Mouse (Mus musculus) splenic B cell, adult 2 months (primary cell): Measurements from ENCODE around the gene Gm5751.
"Not testable (repeated sequence)": the region's sequence is repeated elsewhere in the genome, so short reads cannot be mapped to it uniquely, and the experiment has no call there.

ENCODE experiments used
- DNase-seq: peaks from one replicate; pipeline ENCODE4 v3.0.0-alpha.2; 2011; ENCODE audit warnings: low read depth, low spot score
- H3K27me3 ChIP-seq: 2 replicates; pipeline ENCODE4 v1.6.1; 2012; ENCODE audit warnings: mild to moderate bottlenecking, low read length, moderate library complexity, mixed read lengths; ENCODE audit not compliant: control insufficient read depth, poor library complexity, insufficient read depth, severe bottlenecking
- H3K36me3 ChIP-seq: 2 replicates; pipeline ENCODE4 v1.6.1; 2012; ENCODE audit warnings: mild to moderate bottlenecking, low read length, moderate library complexity, mixed read lengths; ENCODE audit not compliant: control insufficient read depth, poor library complexity, insufficient read depth, severe bottlenecking

Gene Gm5751

GRCm38 (mm10) chrX:8873953-8874352 lies at the start of gene Gm5751:
Gene Gm5751, plus strand, starts transcription at chrX:8874253.
- not testable (repeated sequence) for DNase-seq, H3K27me3 ChIP-seq, H3K36me3 ChIP-seq

DNA sequence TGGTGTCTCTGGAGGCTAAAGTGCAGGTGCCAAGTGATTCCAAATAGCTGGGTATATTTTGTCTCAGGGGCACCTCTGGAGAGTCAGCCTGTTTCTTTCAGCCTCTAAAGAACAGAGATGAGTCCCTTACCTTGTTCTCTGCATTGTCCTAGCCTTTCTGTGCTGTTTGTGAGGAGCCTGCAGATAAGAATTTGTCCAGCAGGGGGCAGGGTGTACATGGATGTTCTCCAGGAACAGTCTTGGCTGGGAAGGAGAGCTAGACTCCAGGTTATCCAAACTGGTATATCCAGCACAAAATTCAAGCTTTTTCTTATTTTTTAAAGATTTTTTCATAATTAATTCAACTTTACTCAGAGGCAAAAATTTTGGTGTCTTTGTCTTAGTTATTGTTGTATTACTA lies 42.0 kb upstream of the Gm5751 start:
- DNase-seq: peak; percentile 0
- H3K27me3 ChIP-seq: no peaks in the 10 kb centered on the region
- H3K36me3 ChIP-seq: no peaks in the 10 kb centered on the region

- no peaks in the 10 kb centered on the region for H3K36me3 ChIP-seq
- DNase-seq: no peak
- H3K27me3 ChIP-seq: no peaks in the 10 kb centered on the region
These were observed 30.4 kb upstream of the Gm5751 start, which contains the start of gene Gm6592 for GRCm38 (mm10) chrX:8843694-8844093. Gene Gm6592, plus strand, starts transcription at chrX:8843994.

GRCm38 (mm10) chrX:8852486-8852885 lies 21.6 kb upstream of the Gm5751 start:
- no peak for DNase-seq
- Histone ChIP-seq H3K36me3 (no peaks in the 10 kb centered on the region), H3K27me3 (no peaks in the 10 kb centered on the region)

GRCm38 (mm10) chrX:8864331-8864730 lies 9.7 kb upstream of the Gm5751 start:
- DNase-seq: peak; percentile 40
- not testable (repeated sequence) for H3K36me3 ChIP-seq, H3K27me3 ChIP-seq

GRCm38 (mm10) chrX:8884336-8884735 lies 10.3 kb downstream of the Gm5751 start:
- H3K36me3 ChIP-seq: no peaks in the 10 kb centered on the region
- DNase-seq: no peak
- no peaks in the 10 kb centered on the region for H3K27me3 ChIP-seq

DNA sequence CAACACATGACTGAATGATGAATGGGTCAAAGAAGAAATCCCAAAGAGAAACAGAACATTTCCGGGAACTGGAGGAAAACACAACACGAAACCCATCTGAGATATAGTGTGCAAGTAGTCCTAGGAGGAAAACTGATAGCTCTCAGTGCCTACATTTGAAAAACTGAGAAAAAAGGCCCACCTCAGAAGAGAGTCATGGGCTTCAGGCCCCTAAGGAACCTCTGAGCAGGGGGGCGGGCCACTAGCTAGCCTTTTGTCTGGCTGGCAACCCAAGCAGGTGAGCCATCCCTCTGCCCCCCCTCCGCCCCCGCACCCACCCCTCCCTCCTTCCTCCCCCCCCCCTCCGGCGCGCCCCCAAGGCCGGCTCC lies 17.9 kb downstream of the Gm5751 start:
- H3K36me3 ChIP-seq: no peaks in the 10 kb centered on the region
- no peak for DNase-seq
- H3K27me3 ChIP-seq: no peaks in the 10 kb centered on the region

- H3K27me3 ChIP-seq: no peaks in the 10 kb centered on the region
- peak; percentile 34 for DNase-seq
- H3K36me3 ChIP-seq: no peaks in the 10 kb centered on the region
These were observed 18.5 kb downstream of the Gm5751 start, which contains the start of gene B630019K06Rik for GRCm38 (mm10) chrX:8892343-8893155. Gene B630019K06Rik, plus strand, starts transcription at chrX:8892382.

DNA sequence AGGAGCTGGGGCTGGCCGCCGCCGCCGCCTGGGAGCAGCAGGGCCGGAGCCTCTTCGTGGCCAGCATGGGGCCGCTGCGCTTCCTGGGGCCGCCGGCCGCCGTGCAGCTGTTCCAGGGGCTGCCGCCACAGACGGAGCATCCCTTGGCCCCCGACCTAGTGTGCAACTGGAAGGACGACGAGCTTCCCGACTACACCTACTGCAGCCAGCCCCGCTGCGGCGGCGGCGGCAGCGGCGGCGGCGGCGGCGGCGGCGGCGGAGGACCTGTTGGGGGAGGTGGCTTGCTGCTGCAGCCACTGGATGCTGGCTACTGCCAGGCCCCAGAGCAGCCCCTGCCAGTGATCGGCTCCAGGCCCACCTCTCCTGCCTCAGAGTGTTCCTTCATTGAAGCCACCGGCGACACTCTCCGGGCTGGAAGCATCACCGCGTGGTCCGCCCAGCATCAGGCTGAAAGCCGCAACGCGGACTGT lies 19.2 kb downstream of the Gm5751 start:
- no peak for DNase-seq
- H3K27me3 ChIP-seq: no peaks in the 10 kb centered on the region
- no peaks in the 10 kb centered on the region for H3K36me3 ChIP-seq

DNA sequence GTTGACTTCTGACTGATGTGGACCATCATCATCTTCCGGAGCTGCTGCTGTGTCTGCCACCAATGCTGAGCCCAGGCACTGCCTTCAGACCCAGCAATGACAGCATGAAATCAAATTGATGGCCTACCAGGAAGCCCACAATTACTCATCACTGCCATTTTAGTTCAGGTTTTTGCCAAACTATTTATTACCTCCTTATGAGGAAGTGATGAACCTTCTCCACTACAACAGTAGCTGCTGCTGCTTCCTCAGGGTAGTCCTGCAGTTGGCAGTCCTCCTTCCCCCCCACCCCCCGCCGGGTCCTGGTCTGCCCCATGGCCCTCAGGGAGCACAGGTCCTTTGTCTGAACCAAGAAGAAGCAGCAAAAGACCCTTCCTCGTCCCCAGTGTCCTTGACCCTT lies 26.8 kb downstream of the Gm5751 start:
- DNase-seq: no peak
- Histone ChIP-seq H3K27me3 (no peaks in the 10 kb centered on the region), H3K36me3 (no peaks in the 10 kb centered on the region)

DNA sequence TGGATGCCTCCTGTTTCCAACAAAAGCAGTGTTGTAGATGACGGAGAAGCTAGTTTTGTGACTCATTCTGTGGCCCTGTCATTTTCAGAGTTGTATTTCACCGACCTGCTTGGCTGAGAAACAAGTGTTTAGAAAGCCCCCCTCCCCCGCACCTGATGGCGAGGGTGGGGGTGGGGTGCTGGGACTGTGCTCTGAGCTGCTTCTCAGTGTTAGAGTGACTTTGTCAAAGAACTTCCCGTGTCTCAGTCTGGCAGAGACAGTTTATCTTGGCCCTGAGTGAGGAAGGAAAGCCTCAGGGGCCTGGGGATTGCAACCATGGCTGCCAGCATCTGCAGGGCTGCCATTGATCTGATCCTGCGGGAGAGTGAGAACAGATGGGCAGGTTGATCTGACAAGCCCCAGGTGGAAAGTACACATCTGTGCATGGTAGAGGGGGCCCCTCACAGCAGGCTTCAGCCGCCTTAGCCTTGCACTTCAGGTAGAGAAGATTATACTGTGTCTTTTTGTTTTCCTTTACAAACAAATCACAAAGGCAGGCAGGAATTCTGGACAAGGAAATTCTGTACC lies 27.9 kb downstream of the Gm5751 start:
- Histone ChIP-seq H3K36me3 (no peaks in the 10 kb centered on the region), H3K27me3 (no peaks in the 10 kb centered on the region)
- DNase-seq: no peak

- H3K27me3 ChIP-seq: no peaks in the 10 kb centered on the region
- H3K36me3 ChIP-seq: no peaks in the 10 kb centered on the region
- no peak for DNase-seq
These were observed 47.0 kb downstream of the Gm5751 start for GRCm38 (mm10) chrX:8921080-8921479.

- no peak for DNase-seq
- Histone ChIP-seq H3K36me3 (no peaks in the 10 kb centered on the region), H3K27me3 (no peaks in the 10 kb centered on the region)
These were observed 48.0 kb downstream of the Gm5751 start for GRCm38 (mm10) chrX:8921813-8922607.

- DNase-seq: no peak
- Histone ChIP-seq H3K27me3 (no peaks in the 10 kb centered on the region), H3K36me3 (no peaks in the 10 kb centered on the region)
These were observed 53.3 kb downstream of the Gm5751 start for GRCm38 (mm10) chrX:8927308-8927707.
